23 mouse cellular contexts compared by ENCODE assay signal in genomic region chr3:8006273-8006672, GRCm38 (mm10).
DNase-seq lines count a peak whose midpoint lies in the region; ATAC-seq and TF ChIP-seq lines count a peak whose summit lies in the region.
"Had no signal": no experiment of that assay in that cellular context is flagged by ENCODE, and none has a peak within 500 bp of the region (broad histone marks: within the 10 kb centered on the region; RNA-seq: fewer than 3 reads in every experiment).

No protein-coding gene starts in this region.

- H3K4me2 ChIP-seq in intestine, embryonic 16.5 days (ENCODE audit: low read depth, low read length) = no peak overlapping the region
- no peak overlapping the region for H3K4me2 ChIP-seq in kidney, embryonic 14.5 days (replicated peaks; ENCODE audit: low read depth, low read length)
- H3K4me2 ChIP-seq in midbrain, embryonic 11.5 days = no peak overlapping the region
- H3K4me2 ChIP-seq: hindbrain, embryonic 12.5 days; liver, embryonic 15.5 days had no signal

- ATAC-seq in intestine, embryonic 16.5 days = peak; percentile 89
- peak; percentile 84; the same call in 1 of the 2 replicates for ATAC-seq in kidney, embryonic 14.5 days (ENCODE audit: low FRiP score, low TSS enrichment)
- no peak for ATAC-seq in midbrain, embryonic 11.5 days (ENCODE audit: low FRiP score)

- H3K9ac ChIP-seq in ES-E14 (ENCODE audit: insufficient read depth, low read depth, low read length, poor library complexity, severe bottlenecking) = peak overlapping the region; percentile 62
- H3K9ac ChIP-seq in intestine, embryonic 16.5 days (ENCODE audit: low read depth, low read length) = no peak overlapping the region
- no peak overlapping the region for H3K9ac ChIP-seq in kidney, embryonic 14.5 days (ENCODE audit: low read depth, low read length)
- no peak overlapping the region for H3K9ac ChIP-seq in midbrain, embryonic 11.5 days (ENCODE audit: low read length)
- H3K9ac ChIP-seq: hindbrain, embryonic 12.5 days; liver, embryonic 15.5 days had no signal

- WGBS in intestine, embryonic 16.5 days = 51% methylated on average over 5 of the region's 5 CpGs
- 67% methylated on average over 5 of the region's 5 CpGs for WGBS in kidney, embryonic 14.5 days
- WGBS in midbrain, embryonic 11.5 days = 73% methylated on average over 5 of the region's 5 CpGs
- WGBS in lung, adult 2 months = 69% methylated on average over 5 of the region's 5 CpGs

- H3K36me3 ChIP-seq in ES-E14 (ENCODE audit: control insufficient read depth, insufficient read depth, low read length, poor library complexity, severe bottlenecking) = no peaks in the 10 kb centered on the region
- no peaks in the 10 kb centered on the region for H3K36me3 ChIP-seq in intestine, embryonic 16.5 days (ENCODE audit: control insufficient read depth, insufficient read depth, low read length)
- no peaks in the 10 kb centered on the region for H3K36me3 ChIP-seq in kidney, embryonic 14.5 days (ENCODE audit: control insufficient read depth, insufficient read depth, low read length)
- H3K36me3 ChIP-seq in midbrain, embryonic 11.5 days (ENCODE audit: control insufficient read depth, insufficient read depth, low read length) = no peaks in the 10 kb centered on the region
- H3K36me3 ChIP-seq: forebrain, embryonic 10.5 days; hindbrain, embryonic 12.5 days; limb, embryonic 10.5 days; liver, embryonic 15.5 days had no signal

- H3K9me3 ChIP-seq in ES-E14 (ENCODE audit: control insufficient read depth, insufficient read depth, low read depth, low read length) = no peaks in the 10 kb centered on the region
- H3K9me3 ChIP-seq in intestine, embryonic 16.5 days (ENCODE audit: control insufficient read depth, low read length) = no peaks in the 10 kb centered on the region
- no peaks in the 10 kb centered on the region for H3K9me3 ChIP-seq in kidney, embryonic 14.5 days (ENCODE audit: control insufficient read depth, low read length)
- H3K9me3 ChIP-seq in midbrain, embryonic 11.5 days (ENCODE audit: control insufficient read depth, low read length) = no peaks in the 10 kb centered on the region
- H3K9me3 ChIP-seq: forebrain, embryonic 10.5 days; hindbrain, embryonic 12.5 days; limb, embryonic 10.5 days; liver, embryonic 15.5 days had no signal

- no peak for DNase-seq in ES-E14 (ENCODE audit: low read depth, low spot score)
- DNase-seq in kidney, postnatal 36 days = peak; percentile 15 to 55
- DNase-seq in midbrain, embryonic 11.5 days (ENCODE audit: low spot score, missing footprints) = no peak
- DNase-seq in ovary, postnatal 36 days (ENCODE audit: low spot score) = no peak
- DNase-seq in lung, adult 2 months = no peak
- DNase-seq in cerebellum, postnatal 36 days = no peak
- DNase-seq: B cell, adult 2 months; cerebellum, adult 11-12 months; cerebellum, postnatal 10 days; gastrocnemius, postnatal 36 days; liver; right cerebral cortex, postnatal 14 days; spleen, adult 18-20 months; thymus, postnatal 14 days had no signal

- H3K27ac ChIP-seq in ES-E14 (ENCODE audit: insufficient read depth, low read depth, low read length, poor library complexity, severe bottlenecking) = peak overlapping the region; percentile 99
- no peak overlapping the region for H3K27ac ChIP-seq in intestine, embryonic 16.5 days (ENCODE audit: low read length)
- H3K27ac ChIP-seq in kidney, embryonic 14.5 days (ENCODE audit: low read depth, low read length) = no peak overlapping the region
- H3K27ac ChIP-seq in midbrain, embryonic 11.5 days (ENCODE audit: low read depth, low read length) = no peak overlapping the region
- H3K27ac ChIP-seq: forebrain, embryonic 10.5 days; hindbrain, embryonic 12.5 days; layer of hippocampus, adult 2 months; limb, embryonic 10.5 days; liver, embryonic 15.5 days; macrophage had no signal

- no peak for TF ChIP-seq POLR2A in lung, adult 2 months (IDR thresholded peaks at IDR 0.05; ENCODE audit: borderline replicate concordance, extremely low read depth, low read depth, low read length)

- H3K4me3 ChIP-seq in ES-E14 (ENCODE audit: insufficient read depth in 1 of 2, low read depth in 1 of 2, low read length in 2 of 2, poor library complexity in 1 of 2, severe bottlenecking in 1 of 2) = peak overlapping the region; percentile 55 to 59
- no peak overlapping the region for H3K4me3 ChIP-seq in intestine, embryonic 16.5 days (ENCODE audit: low read length)
- H3K4me3 ChIP-seq in kidney, embryonic 14.5 days (ENCODE audit: low read length) = no peak overlapping the region
- H3K4me3 ChIP-seq in midbrain, embryonic 11.5 days (ENCODE audit: low read depth, low read length) = no peak overlapping the region
- no peak overlapping the region for H3K4me3 ChIP-seq in lung, adult 2 months (replicated peaks; ENCODE audit: extremely low read depth, low read depth, low read length)
- H3K4me3 ChIP-seq: forebrain, embryonic 10.5 days; hindbrain, embryonic 12.5 days; layer of hippocampus, adult 2 months; limb, embryonic 10.5 days; liver, embryonic 15.5 days had no signal

- peaks cover 7 to 12% of the 10 kb centered on the region in 2 experiments for H3K4me1 ChIP-seq in ES-E14 (ENCODE audit: control insufficient read depth in 2 of 2, insufficient read depth in 2 of 2, low read length in 2 of 2, poor library complexity in 1 of 2)
- no peaks in the 10 kb centered on the region for H3K4me1 ChIP-seq in intestine, embryonic 16.5 days (ENCODE audit: control insufficient read depth, insufficient read depth, low read length)
- H3K4me1 ChIP-seq in kidney, embryonic 14.5 days (ENCODE audit: control insufficient read depth, insufficient read depth, low read length) = no peaks in the 10 kb centered on the region
- no peaks in the 10 kb centered on the region for H3K4me1 ChIP-seq in midbrain, embryonic 11.5 days (ENCODE audit: control insufficient read depth, insufficient read depth, low read length)
- no peaks in the 10 kb centered on the region for H3K4me1 ChIP-seq in lung, adult 2 months (ENCODE audit: control insufficient read depth, insufficient read depth, low read length)
- H3K4me1 ChIP-seq: forebrain, embryonic 10.5 days; hindbrain, embryonic 12.5 days; limb, embryonic 10.5 days; liver, embryonic 15.5 days had no signal

- H3K27me3 ChIP-seq in intestine, embryonic 16.5 days (replicated peaks; ENCODE audit: control insufficient read depth, insufficient read depth, low read length) = no peaks in the 10 kb centered on the region
- H3K27me3 ChIP-seq in kidney, embryonic 14.5 days (ENCODE audit: control insufficient read depth, insufficient read depth, low read length) = no peaks in the 10 kb centered on the region
- H3K27me3 ChIP-seq in midbrain, embryonic 11.5 days (ENCODE audit: control insufficient read depth, insufficient read depth, low read length) = no peaks in the 10 kb centered on the region
- H3K27me3 ChIP-seq: CH12.LX; hindbrain, embryonic 12.5 days; liver, embryonic 15.5 days had no signal

- in situ Hi-C loops in ES-E14 (cut with MboI; ENCODE audit: low sequenced_read_pairs in 2 of 2, unreplicated experiment in 2 of 2) = no loop called here

- TF ChIP-seq CTCF in lung, adult 2 months (IDR thresholded peaks at IDR 0.05; ENCODE audit: insufficient read depth, low read length) = no peak

TF ChIP-seq in ES-E14, 5 proteins besides CTCF, POLR2A, EP300 and RAD21:
- TF ChIP-seq ZNF384 (IDR thresholded peaks at IDR 0.05; ENCODE audit: low read depth, low read length) = no peak
- TF ChIP-seq HCFC1 (IDR thresholded peaks at IDR 0.05; ENCODE audit: borderline replicate concordance, insufficient read depth, low read length) = no peak
- TF ChIP-seq MAFK (IDR thresholded peaks at IDR 0.05; ENCODE audit: insufficient read depth, low read depth, low read length) = no peak
- TF ChIP-seq CHD2 (IDR thresholded peaks at IDR 0.05; ENCODE audit: low read depth, low read length) = no peak
- no peak for TF ChIP-seq ZC3H11A (IDR thresholded peaks at IDR 0.05; ENCODE audit: borderline replicate concordance, low read depth, low read length)

Comparison
In these comparisons a context has a peak if more than half of its experiments do, and no peak if none do; other contexts are left out.
1. DNase-seq: peak in kidney, postnatal 36 days (2 of 2); none in ES-E14 (single experiment), midbrain, embryonic 11.5 days (single experiment), ovary, postnatal 36 days (single experiment), lung, adult 2 months (single experiment) and cerebellum, postnatal 36 days (0 of 2).
2. H3K4me3 ChIP-seq: peak in ES-E14 (2 of 2); none in intestine, embryonic 16.5 days (single experiment), kidney, embryonic 14.5 days (single experiment), midbrain, embryonic 11.5 days (single experiment) and lung, adult 2 months (single experiment).